Comparison of ENCODE assay signal across 11 mouse cellular contexts in genomic region chr4:80866065-80866464, GRCm38 (mm10). TPM values are rescaled to one million over a fixed set of nuclear protein-coding genes. Genes with fewer than 3 reads are reported as not detected.
DNase-seq lines count a peak whose midpoint lies in the region; ATAC-seq lines count a peak whose summit lies in the region.
"Had no signal": no experiment of that assay in that cellular context is flagged by ENCODE, and none has a peak within 500 bp of the region (broad histone marks: within the 10 kb centered on the region; RNA-seq: fewer than 3 reads in every experiment).

No protein-coding gene starts in this region.

- no peak overlapping the region for H3K4me3 ChIP-seq in forebrain, embryonic 11.5 days (ENCODE audit: low read depth, low read length)
- H3K4me3 ChIP-seq in forebrain, embryonic 10.5 days: no peak overlapping the region
- no peak overlapping the region for H3K4me3 ChIP-seq in neural tube, embryonic 11.5 days (ENCODE audit: low read depth, low read length)
- H3K4me3 ChIP-seq in hindbrain, embryonic 16.5 days (ENCODE audit: low read length): no peak overlapping the region
- no peak overlapping the region for H3K4me3 ChIP-seq in neural tube, embryonic 13.5 days
- H3K4me3 ChIP-seq: liver, embryonic 13.5 days; stomach, embryonic 15.5 days had no signal

- no peaks in the 10 kb centered on the region for H3K4me1 ChIP-seq in forebrain, embryonic 11.5 days (replicated peaks; ENCODE audit: control insufficient read depth, insufficient read depth, low read length)
- peaks cover 6% of the 10 kb centered on the region for H3K4me1 ChIP-seq in forebrain, embryonic 10.5 days
- H3K4me1 ChIP-seq in neural tube, embryonic 11.5 days (ENCODE audit: control insufficient read depth, insufficient read depth, low read length): 0 out of 2 replicates have a peak, but pooled peaks cover 3% of the 10 kb centered on the region
- H3K4me1 ChIP-seq in hindbrain, embryonic 16.5 days (ENCODE audit: control insufficient read depth, insufficient read depth, low read depth, low read length): no peaks in the 10 kb centered on the region; the same call in 1 of the 2 replicates
- peaks cover 10% of the 10 kb centered on the region for H3K4me1 ChIP-seq in neural tube, embryonic 13.5 days (replicated peaks)
- H3K4me1 ChIP-seq: liver, embryonic 13.5 days had no signal

- no peak for DNase-seq in forebrain, embryonic 11.5 days (ENCODE audit: low spot score)
- no peak for DNase-seq in forebrain, embryonic 10.5 days (ENCODE audit: extremely low spot score, low spot score)
- DNase-seq in neural tube, embryonic 11.5 days (ENCODE audit: low spot score): peak; percentile 12
- DNase-seq in neural tube, embryonic 10.5 days (ENCODE audit: extremely low spot score, low spot score): no peak
- DNase-seq in thymus, postnatal 36 days: no peak
- DNase-seq in cerebellum, adult 11 months: no peak
- DNase-seq: liver, embryonic 13.5 days had no signal

- 34% methylated on average over 5 of the region's 5 CpGs for WGBS in forebrain, embryonic 11.5 days
- WGBS in forebrain, embryonic 10.5 days: 35% methylated on average over 5 of the region's 5 CpGs
- 28% methylated on average over 5 of the region's 5 CpGs for WGBS in neural tube, embryonic 11.5 days
- 13% methylated on average over 5 of the region's 5 CpGs for WGBS in hindbrain, embryonic 16.5 days
- WGBS in neural tube, embryonic 13.5 days: 22% methylated on average over 5 of the region's 5 CpGs

- no peak overlapping the region for H3K9ac ChIP-seq in forebrain, embryonic 11.5 days (ENCODE audit: low read length)
- H3K9ac ChIP-seq in neural tube, embryonic 11.5 days (ENCODE audit: low read length): no peak overlapping the region
- no peak overlapping the region for H3K9ac ChIP-seq in hindbrain, embryonic 16.5 days (ENCODE audit: low read depth, low read length)
- H3K9ac ChIP-seq in neural tube, embryonic 13.5 days: no peak overlapping the region
- H3K9ac ChIP-seq: liver, embryonic 13.5 days; stomach, embryonic 15.5 days had no signal

- H3K36me3 ChIP-seq in forebrain, embryonic 11.5 days (ENCODE audit: control insufficient read depth, insufficient read depth, low read length): no peaks in the 10 kb centered on the region
- no peaks in the 10 kb centered on the region for H3K36me3 ChIP-seq in forebrain, embryonic 10.5 days (replicated peaks)
- no peaks in the 10 kb centered on the region for H3K36me3 ChIP-seq in neural tube, embryonic 11.5 days (ENCODE audit: control insufficient read depth, insufficient read depth, low read length)
- H3K36me3 ChIP-seq in hindbrain, embryonic 16.5 days (ENCODE audit: control insufficient read depth, insufficient read depth, low read length): no peaks in the 10 kb centered on the region
- no peaks in the 10 kb centered on the region for H3K36me3 ChIP-seq in neural tube, embryonic 13.5 days
- H3K36me3 ChIP-seq: G1E; liver, embryonic 13.5 days; stomach, embryonic 15.5 days had no signal

- H3K27ac ChIP-seq in forebrain, embryonic 11.5 days (ENCODE audit: low read depth, low read length): no peak overlapping the region
- H3K27ac ChIP-seq in forebrain, embryonic 10.5 days: no peak overlapping the region
- no peak overlapping the region for H3K27ac ChIP-seq in neural tube, embryonic 11.5 days (ENCODE audit: low read depth, low read length)
- H3K27ac ChIP-seq in hindbrain, embryonic 16.5 days (ENCODE audit: low read depth, low read length): no peak overlapping the region
- H3K27ac ChIP-seq in neural tube, embryonic 13.5 days (replicated peaks): no peak overlapping the region
- H3K27ac ChIP-seq: liver, embryonic 13.5 days; stomach, embryonic 15.5 days had no signal

- 0 out of 2 replicates have a peak, but pooled peaks have one; percentile 61 for ATAC-seq in forebrain, embryonic 11.5 days (replicated peaks; ENCODE audit: low FRiP score)
- 0 out of 2 replicates have a peak, but pooled peaks have one; percentile 46 for ATAC-seq in neural tube, embryonic 11.5 days (ENCODE audit: insufficient read depth, low FRiP score, low TSS enrichment)
- peak; percentile 78 for ATAC-seq in hindbrain, embryonic 16.5 days
- peak; percentile 80 for ATAC-seq in neural tube, embryonic 13.5 days (ENCODE audit: low read depth)

- no peaks in the 10 kb centered on the region for H3K27me3 ChIP-seq in forebrain, embryonic 11.5 days (ENCODE audit: control insufficient read depth, insufficient read depth, low read length)
- H3K27me3 ChIP-seq in forebrain, embryonic 10.5 days (ENCODE audit: poor library complexity, severe bottlenecking): no peaks in the 10 kb centered on the region
- no peaks in the 10 kb centered on the region for H3K27me3 ChIP-seq in neural tube, embryonic 11.5 days (ENCODE audit: control insufficient read depth, insufficient read depth, low read length)
- no peaks in the 10 kb centered on the region for H3K27me3 ChIP-seq in hindbrain, embryonic 16.5 days (replicated peaks; ENCODE audit: control insufficient read depth, insufficient read depth, low read length)
- H3K27me3 ChIP-seq in neural tube, embryonic 13.5 days: no peaks in the 10 kb centered on the region
- H3K27me3 ChIP-seq: liver, embryonic 13.5 days; stomach, embryonic 15.5 days had no signal

- no peak overlapping the region for H3K4me2 ChIP-seq in forebrain, embryonic 11.5 days (ENCODE audit: low read depth, low read length, severe bottlenecking)
- no peak overlapping the region for H3K4me2 ChIP-seq in neural tube, embryonic 11.5 days (ENCODE audit: low read depth)
- no peak overlapping the region for H3K4me2 ChIP-seq in hindbrain, embryonic 16.5 days (ENCODE audit: low read length)
- no peak overlapping the region for H3K4me2 ChIP-seq in neural tube, embryonic 13.5 days
- H3K4me2 ChIP-seq: liver, embryonic 13.5 days; stomach, embryonic 15.5 days had no signal

- no peaks in the 10 kb centered on the region for H3K9me3 ChIP-seq in forebrain, embryonic 11.5 days (ENCODE audit: control insufficient read depth, low read length)
- no peaks in the 10 kb centered on the region for H3K9me3 ChIP-seq in forebrain, embryonic 10.5 days
- H3K9me3 ChIP-seq in neural tube, embryonic 11.5 days (ENCODE audit: control insufficient read depth, low read length): no peaks in the 10 kb centered on the region
- H3K9me3 ChIP-seq in hindbrain, embryonic 16.5 days (ENCODE audit: control insufficient read depth, low read length): no peaks in the 10 kb centered on the region
- no peaks in the 10 kb centered on the region for H3K9me3 ChIP-seq in neural tube, embryonic 13.5 days
- H3K9me3 ChIP-seq: liver, embryonic 13.5 days; stomach, embryonic 15.5 days had no signal

RNA-seq across cellular contexts. Expression of gene Tyrp1, which starts 32.1 kb away (rescaled TPM):
- polyA plus RNA-seq in forebrain, embryonic 11.5 days (2014; fragmentation: Nextera tagmentation; extraction: Ambion mirVana): 0.11 TPM in 1 of 2 replicates, not detected in the other
- polyA plus RNA-seq in forebrain, embryonic 10.5 days (2016; fragmentation: Nextera tagmentation; extraction: Ambion mirVana): 0.58 and 1.6 TPM in 2 replicates
- polyA plus RNA-seq in neural tube, embryonic 11.5 days (2014; fragmentation: Nextera tagmentation; extraction: Ambion mirVana): not detected in 2 replicates
- polyA plus RNA-seq in hindbrain, embryonic 16.5 days (2015; fragmentation: Nextera tagmentation; extraction: Ambion mirVana): 0.26 and 0.45 TPM in 2 replicates
- polyA plus RNA-seq in neural tube, embryonic 13.5 days (2015; fragmentation: Nextera tagmentation; extraction: Ambion mirVana): 0.24 TPM in 1 of 2 replicates, not detected in the other
- polyA plus RNA-seq: G1E; liver, embryonic 13.5 days; stomach, embryonic 15.5 days had no signal

RNA-seq across cellular contexts. Expression of gene Lurap1l, which starts 44.4 kb away (rescaled TPM):
- 2.5 TPM in 2 replicates for polyA plus RNA-seq in forebrain, embryonic 11.5 days (2014; fragmentation: Nextera tagmentation; extraction: Ambion mirVana)
- 1.5 TPM in 2 replicates for polyA plus RNA-seq in forebrain, embryonic 10.5 days (2016; fragmentation: Nextera tagmentation; extraction: Ambion mirVana)
- polyA plus RNA-seq in neural tube, embryonic 11.5 days (2014; fragmentation: Nextera tagmentation; extraction: Ambion mirVana): 3.9 and 4.3 TPM in 2 replicates
- 9.9 and 10.5 TPM in 2 replicates for polyA plus RNA-seq in hindbrain, embryonic 16.5 days (2015; fragmentation: Nextera tagmentation; extraction: Ambion mirVana)
- 8.2 and 10.3 TPM in 2 replicates for polyA plus RNA-seq in neural tube, embryonic 13.5 days (2015; fragmentation: Nextera tagmentation; extraction: Ambion mirVana)
- polyA plus RNA-seq: G1E had no signal
